Mouse (Mus musculus) MEL (cell line): ENCODE results near the gene Galnt15. TPM values are rescaled to one million over a fixed set of nuclear protein-coding genes. Genes with fewer than 3 reads are reported as not detected.

Experiments used
- DNase-seq: peaks from one replicate; pipeline ENCODE4 v3.0.0; 2011; ENCODE audit warnings: low read depth, low spot score
- H3K27ac ChIP-seq: 2 replicates; pipeline ENCODE4 v1.5.1; 2012; ENCODE audit warnings: low read depth, mild to moderate bottlenecking, control low read depth, low read length, moderate library complexity; ENCODE audit not compliant: control insufficient read depth
- H3K27me3 ChIP-seq, 2 experiments: fragments of 150-350 bp in 1 of 2; sonication (generic) in 1 of 2; 2 replicates each; pipeline ENCODE4 v1.6.1; 2012; ENCODE audit warnings: low read length in 2 of 2, mild to moderate bottlenecking in 2 of 2, improper control_type of control experiment in 1 of 2, moderate library complexity in 1 of 2; ENCODE audit not compliant: insufficient read depth in 2 of 2, control insufficient read depth in 1 of 2
- H3K36me3 ChIP-seq, 2 experiments: 2 replicates each; pipeline ENCODE4 v1.6.1; 2012 to 2014; ENCODE audit warnings: low read length in 2 of 2, improper control_type of control experiment in 1 of 2, inconsistent platforms in 1 of 2, mild to moderate bottlenecking in 1 of 2; ENCODE audit not compliant: insufficient read depth in 2 of 2, control insufficient read depth in 1 of 2
- H3K4me1 ChIP-seq, 2 experiments: fragments of 150-350 bp in 1 of 2; sonication (generic) in 1 of 2; 2 replicates each; pipeline ENCODE4 v1.6.1; 2012; ENCODE audit warnings: low read length in 2 of 2, improper control_type of control experiment in 1 of 2, mild to moderate bottlenecking in 1 of 2; ENCODE audit not compliant: insufficient read depth in 2 of 2, control insufficient read depth in 1 of 2
- H3K4me3 ChIP-seq, 2 experiments: fragments of 150-350 bp in 1 of 2; sonication (generic) in 1 of 2; 2 replicates each; pipeline ENCODE4 v1.5.1; 2012; ENCODE audit warnings: low read depth in 2 of 2, low read length in 2 of 2, mild to moderate bottlenecking in 2 of 2, moderate library complexity in 2 of 2, control low read depth in 1 of 2, improper control_type of control experiment in 1 of 2; ENCODE audit not compliant: control insufficient read depth in 1 of 2, insufficient read depth in 1 of 2
- H3K79me2 ChIP-seq: 2 replicates; pipeline ENCODE4 v1.6.1; 2012; ENCODE audit warnings: mild to moderate bottlenecking, low read length, moderate library complexity; ENCODE audit not compliant: control insufficient read depth, poor library complexity, insufficient read depth
- H3K9ac ChIP-seq: 2 replicates; pipeline ENCODE4 v1.6.1; 2012; ENCODE audit warnings: low read depth, mild to moderate bottlenecking, control low read depth, low read length, moderate library complexity; ENCODE audit not compliant: control insufficient read depth, poor library complexity, severe bottlenecking
- H3K9me3 ChIP-seq: fragments of 150-350 bp; sonication (generic); replicated peaks from 2 replicates; pipeline ENCODE4 v1.6.1; 2012; ENCODE audit warnings: mild to moderate bottlenecking, low read length, improper control_type of control experiment, moderate library complexity; ENCODE audit not compliant: insufficient read depth
- CHD1 ChIP-seq: IDR thresholded peaks from 2 replicates; pipeline ENCODE4 v1.6.1; 2012; ENCODE audit warnings: low read depth, mild to moderate bottlenecking, inconsistent platforms, low read length, improper control_type of control experiment
- CTCF ChIP-seq, 3 experiments: IDR thresholded peaks in 2 of 3; conservative IDR thresholded peaks in 1 of 3; 2 replicates each; pipeline ENCODE4 v1.5.1; 2011 to 2012; ENCODE audit warnings: low read length in 3 of 3, low read depth in 2 of 3, mild to moderate bottlenecking in 2 of 3, improper control_type of control experiment in 1 of 3, inconsistent platforms in 1 of 3, mixed read lengths in 1 of 3, moderate library complexity in 1 of 3; ENCODE audit not compliant: control insufficient read depth in 1 of 3, insufficient read depth in 1 of 3, poor library complexity in 1 of 3, severe bottlenecking in 1 of 3
- ELF1 ChIP-seq: IDR thresholded peaks from 2 replicates; pipeline ENCODE4 v1.6.1; 2014; ENCODE audit warnings: low read depth, mild to moderate bottlenecking, inconsistent platforms, low read length, improper control_type of control experiment, moderate library complexity
- EP300 ChIP-seq, 2 experiments: IDR thresholded peaks; 2 replicates each; pipeline ENCODE4 v1.6.1; 2011; ENCODE audit warnings: improper control_type of control experiment in 2 of 2, low read length in 2 of 2, low read depth in 1 of 2, mild to moderate bottlenecking in 1 of 2
- ETS1 ChIP-seq: IDR thresholded peaks from 2 replicates; pipeline ENCODE4 v1.6.1; 2012; ENCODE audit warnings: low read depth, mild to moderate bottlenecking, inconsistent platforms, low read length, improper control_type of control experiment, moderate library complexity
- GABPA ChIP-seq: IDR thresholded peaks from 2 replicates; pipeline ENCODE4 v1.6.1; 2012; ENCODE audit warnings: low read depth, mild to moderate bottlenecking, inconsistent platforms, low read length, improper control_type of control experiment, moderate library complexity
- GATA1 ChIP-seq: IDR thresholded peaks from 2 replicates; pipeline ENCODE4 v1.6.1; 2011; ENCODE audit warnings: low read depth, low read length, improper control_type of control experiment
- JUND ChIP-seq: IDR thresholded peaks from 2 replicates; pipeline ENCODE4 v1.6.1; 2011; ENCODE audit warnings: low read depth, mild to moderate bottlenecking, improper control_type of control experiment, low read length
- KAT2A ChIP-seq: conservative IDR thresholded peaks from 2 replicates; pipeline ENCODE4 v1.6.1; 2012; ENCODE audit warnings: low read depth, low read length, improper control_type of control experiment, inconsistent platforms
- MAX ChIP-seq: IDR thresholded peaks from 2 replicates; pipeline ENCODE4 v1.6.1; 2011; ENCODE audit warnings: low read length, improper control_type of control experiment
- MAZ ChIP-seq: IDR thresholded peaks from 2 replicates; pipeline ENCODE4 v1.6.1; 2012; ENCODE audit warnings: low read depth, mild to moderate bottlenecking, inconsistent platforms, low read length, improper control_type of control experiment
- MEF2A ChIP-seq: IDR thresholded peaks from 2 replicates; pipeline ENCODE4 v1.6.1; 2014; ENCODE audit warnings: low read depth, mild to moderate bottlenecking, inconsistent platforms, low read length, improper control_type of control experiment; ENCODE audit not compliant: poor library complexity, insufficient replicate concordance, severe bottlenecking; ENCODE audit errors: extremely low read depth
- MXI1 ChIP-seq: IDR thresholded peaks from 2 replicates; pipeline ENCODE4 v1.6.1; 2011; ENCODE audit warnings: mild to moderate bottlenecking, low read depth, low read length, improper control_type of control experiment
- MYC ChIP-seq: IDR thresholded peaks from 2 replicates; pipeline ENCODE4 v1.6.1; 2011; ENCODE audit warnings: low read depth, mild to moderate bottlenecking, low read length, improper control_type of control experiment, moderate library complexity
- NRF1 ChIP-seq: IDR thresholded peaks from 2 replicates; pipeline ENCODE4 v1.6.1; 2014; ENCODE audit warnings: low read depth, mild to moderate bottlenecking, inconsistent platforms, low read length, improper control_type of control experiment, moderate library complexity; ENCODE audit not compliant: poor library complexity, insufficient read depth, severe bottlenecking
- POLR2AphosphoS2 ChIP-seq: IDR thresholded peaks from 2 replicates; pipeline ENCODE4 v1.6.1; 2011; ENCODE audit warnings: low read length, improper control_type of control experiment
- POLR2AphosphoS5 ChIP-seq: IDR thresholded peaks from 2 replicates; pipeline ENCODE4 v1.6.1; 2012; ENCODE audit warnings: low read depth, borderline replicate concordance, mild to moderate bottlenecking, inconsistent platforms, low read length, moderate library complexity, mixed read lengths
- RAD21 ChIP-seq: IDR thresholded peaks from 2 replicates; pipeline ENCODE4 v1.6.1; 2011; ENCODE audit warnings: mild to moderate bottlenecking, low read depth, low read length, improper control_type of control experiment
- SIN3A ChIP-seq: IDR thresholded peaks from 2 replicates; pipeline ENCODE4 v1.6.1; 2012; ENCODE audit warnings: low read length, improper control_type of control experiment, inconsistent platforms
- SMC3 ChIP-seq: IDR thresholded peaks from 2 replicates; pipeline ENCODE4 v1.6.1; 2011; ENCODE audit warnings: low read depth, low read length, improper control_type of control experiment
- TAL1 ChIP-seq: IDR thresholded peaks from 2 replicates; pipeline ENCODE4 v1.6.1; 2012; ENCODE audit warnings: mild to moderate bottlenecking, inconsistent platforms, low read length, moderate library complexity, mixed read lengths
- TCF12 ChIP-seq: IDR thresholded peaks from 2 replicates; pipeline ENCODE4 v1.6.1; 2014; ENCODE audit warnings: low read depth, mild to moderate bottlenecking, inconsistent platforms, low read length, improper control_type of control experiment, moderate library complexity
- UBTF ChIP-seq: IDR thresholded peaks from 2 replicates; pipeline ENCODE4 v1.6.1; 2012; ENCODE audit warnings: low read depth, mild to moderate bottlenecking, inconsistent platforms, low read length, improper control_type of control experiment, moderate library complexity, borderline replicate concordance; ENCODE audit not compliant: insufficient read depth
- USF1 ChIP-seq: IDR thresholded peaks from 2 replicates; pipeline ENCODE4 v1.6.1; 2014; ENCODE audit warnings: low read depth, mild to moderate bottlenecking, inconsistent platforms, low read length, improper control_type of control experiment, moderate library complexity
- ZC3H11A ChIP-seq: IDR thresholded peaks from 2 replicates; pipeline ENCODE4 v1.6.1; 2012; ENCODE audit warnings: low read depth, mild to moderate bottlenecking, inconsistent platforms, low read length, improper control_type of control experiment
- ZKSCAN1 ChIP-seq: IDR thresholded peaks from 2 replicates; pipeline ENCODE4 v1.6.1; 2012; ENCODE audit warnings: low read depth, mild to moderate bottlenecking, inconsistent platforms, low read length, improper control_type of control experiment, moderate library complexity
- ZMIZ1 ChIP-seq: IDR thresholded peaks from 2 replicates; pipeline ENCODE4 v1.6.1; 2012; ENCODE audit warnings: low read depth, mild to moderate bottlenecking, inconsistent platforms, low read length, improper control_type of control experiment, moderate library complexity
- ZNF384 ChIP-seq: IDR thresholded peaks from 2 replicates; pipeline ENCODE4 v1.6.1; 2012; ENCODE audit warnings: low read depth, mild to moderate bottlenecking, inconsistent platforms, low read length, improper control_type of control experiment
- polyA plus RNA-seq, 2 experiments: library from polyadenylated mRNA; stranded (reverse) in 1 of 2; unstranded in 1 of 2; fragments of >175 nt in 1 of 2; fragments of >200 nt in 1 of 2; gene quantifications; 2 replicates each; pipeline versions ENCODE4 v1.2.1 to v1.2.4; 2012; ENCODE audit warnings: low replicate concordance in 2 of 2, low read depth in 1 of 2; ENCODE audit not compliant: insufficient read length in 2 of 2, insufficient read depth in 1 of 2, missing spikeins in 1 of 2
- total RNA-seq: library from RNA; depleted of rRNA; stranded (reverse); fragments of 300-350 nt; gene quantifications from 2 replicates; pipeline ENCODE4 v1.2.3, GENCODE M21; 2012

Gene Galnt15
- total and polyA plus RNA-seq, 3 experiments = 0.04 to 0.15 TPM; not detected in 1

DNA sequence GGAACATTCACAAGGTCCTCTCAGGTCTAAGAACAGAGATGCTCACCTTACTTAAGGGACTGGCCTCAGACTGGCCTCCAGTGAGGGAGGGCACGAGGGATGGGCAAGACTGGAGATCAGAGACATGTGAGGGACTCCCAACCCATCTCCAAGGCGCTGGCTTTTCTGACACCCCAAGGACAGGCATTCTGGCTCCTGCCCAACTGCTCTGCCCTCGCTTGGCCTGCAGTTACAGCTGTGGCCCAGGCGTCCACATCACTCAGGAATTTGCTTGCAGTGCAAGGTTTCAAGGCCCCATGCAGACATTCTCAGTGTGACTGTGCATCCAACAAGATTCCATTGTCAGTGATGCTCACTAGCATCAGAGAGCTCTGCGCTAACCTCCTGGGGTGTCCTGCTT, 7.7 kb downstream of the Galnt15 start:
- TF ChIP-seq KAT2A (no peak), ZMIZ1 (no peak), MEF2A (no peak), CTCF (IDR thresholded peaks at IDR 0.05 in 2 of 3, conservative IDR thresholded peaks at IDR 0.05 in 1 of 3; ENCODE audit: control insufficient read depth in 1 of 3, insufficient read depth in 1 of 3, low read depth in 2 of 3, low read length in 3 of 3, poor library complexity in 1 of 3, severe bottlenecking in 1 of 3) (no peak), NRF1 (no peak), SIN3A (no peak), TCF12 (no peak), GABPA (no peak), EP300 (IDR thresholded peaks at IDR 0.05; ENCODE audit: low read depth in 1 of 2, low read length in 2 of 2) (no peak), POLR2AphosphoS2 (no peak), SMC3 (no peak)
- no peaks in the 10 kb centered on the region for H3K79me2 ChIP-seq
- H3K27me3 ChIP-seq = no peaks in the 10 kb centered on the region

DNA sequence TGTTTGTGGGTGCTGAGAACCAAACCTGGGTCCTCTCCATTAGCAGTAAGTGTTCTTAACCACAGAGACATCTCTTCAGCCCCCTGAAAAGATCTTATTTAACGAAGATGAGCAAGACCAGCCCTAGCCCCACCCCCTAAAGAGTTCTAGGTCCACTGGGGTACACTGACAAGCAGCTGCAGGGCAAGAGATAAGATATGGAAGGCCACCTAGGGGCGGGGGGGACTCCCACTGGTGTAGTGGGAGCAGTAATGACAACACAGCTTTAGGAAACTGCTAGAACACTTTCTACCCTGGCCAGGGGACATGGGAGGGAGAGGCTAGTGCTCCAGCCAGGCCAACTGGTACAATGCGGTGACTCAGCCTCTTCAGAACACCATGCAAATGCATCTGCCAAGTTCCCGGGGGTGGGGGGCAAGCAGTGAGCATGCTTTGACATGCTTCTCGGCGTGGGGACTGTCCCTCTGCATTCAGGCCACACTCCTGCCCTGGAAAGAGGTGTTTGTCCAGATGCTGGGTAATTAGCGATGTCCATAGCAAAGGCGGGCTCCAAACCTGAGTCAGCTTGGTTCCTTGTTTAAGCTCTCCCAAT, 9.0 kb downstream of the Galnt15 start:
- Histone ChIP-seq H3K79me2 (no peaks in the 10 kb centered on the region), H3K4me1 (peaks cover 0 to 11% of the 10 kb centered on the region in 2 experiments; a peak in 2 of 4 replicates), H3K9me3 (no peaks in the 10 kb centered on the region), H3K9ac (no peak overlapping the region), H3K27me3 (no peaks in the 10 kb centered on the region), H3K36me3 (0 out of 4 replicates have a peak, but pooled peaks cover 0 to 3% of the 10 kb centered on the region in 2 experiments), H3K4me3 (no peak overlapping the region), H3K27ac (no peak overlapping the region)
- TF ChIP-seq CTCF (IDR thresholded peaks at IDR 0.05 in 2 of 3, conservative IDR thresholded peaks at IDR 0.05 in 1 of 3; ENCODE audit: control insufficient read depth in 1 of 3, insufficient read depth in 1 of 3, low read depth in 2 of 3, low read length in 3 of 3, poor library complexity in 1 of 3, severe bottlenecking in 1 of 3) (no peak), ZKSCAN1 (no peak), SIN3A (no peak), POLR2AphosphoS5 (no peak), RAD21 (no peak), GABPA (no peak), MEF2A (no peak), EP300 (IDR thresholded peaks at IDR 0.05; ENCODE audit: low read depth in 1 of 2, low read length in 2 of 2) (peak; percentile 26 to 72; a peak in 2 of 4 replicates), MXI1 (no peak), TAL1 (peak; percentile 72), GATA1 (peak; percentile 72), ZNF384 (no peak), ETS1 (peak; percentile 40; the same call in 1 of the 2 replicates), SMC3 (no peak), POLR2AphosphoS2 (no peak), ELF1 (no peak), USF1 (no peak), MAX (no peak), MAZ (no peak), TCF12 (peak; percentile 88), MYC (no peak), CHD1 (no peak), UBTF (no peak), JUND (no peak), ZC3H11A (no peak), NRF1 (no peak)
- DNase-seq = peak; percentile 55

More for the DNA sequence above, 7.7 kb downstream of the Galnt15 start:
- H3K9ac ChIP-seq = no peak overlapping the region
- no peak for DNase-seq
- no peak overlapping the region for H3K4me3 ChIP-seq
- peaks cover 0 to 11% of the 10 kb centered on the region in 2 experiments; a peak in 2 of 4 replicates for H3K4me1 ChIP-seq
- H3K27ac ChIP-seq = no peak overlapping the region
- H3K9me3 ChIP-seq = no peaks in the 10 kb centered on the region
- 0 out of 4 replicates have a peak, but pooled peaks cover 0 to 3% of the 10 kb centered on the region in 2 experiments for H3K36me3 ChIP-seq
